Mouse (Mus musculus) ovary, postnatal 10 days (tissue): Measurements from ENCODE around the gene Dbx1.

ENCODE experiments used
- DNase-seq: peaks from one replicate; pipeline ENCODE4 v3.0.0; 2022; ENCODE audit warnings: low spot score

Gene Dbx1

DNA sequence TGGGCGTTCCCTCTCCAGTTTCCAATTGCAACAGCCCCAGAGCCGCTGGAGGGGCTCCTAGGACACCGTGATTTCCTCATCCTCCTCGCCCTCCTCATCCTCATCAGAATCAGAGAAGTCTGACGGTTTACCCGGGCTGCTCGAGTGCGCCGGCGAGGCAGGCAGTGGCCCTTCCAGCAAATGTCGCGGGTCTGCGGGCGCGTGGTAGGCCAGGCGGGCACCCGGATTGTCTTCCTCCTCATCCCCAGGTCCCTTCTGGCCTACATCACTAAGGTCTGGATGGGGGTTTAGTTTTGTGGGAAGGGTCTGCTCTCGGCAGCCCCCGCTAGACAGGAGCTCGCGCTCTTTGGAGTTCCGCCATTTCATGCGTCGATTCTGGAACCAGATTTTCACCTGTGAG, 4.3 kb downstream of the Dbx1 start:
- no peak for DNase-seq

DNA sequence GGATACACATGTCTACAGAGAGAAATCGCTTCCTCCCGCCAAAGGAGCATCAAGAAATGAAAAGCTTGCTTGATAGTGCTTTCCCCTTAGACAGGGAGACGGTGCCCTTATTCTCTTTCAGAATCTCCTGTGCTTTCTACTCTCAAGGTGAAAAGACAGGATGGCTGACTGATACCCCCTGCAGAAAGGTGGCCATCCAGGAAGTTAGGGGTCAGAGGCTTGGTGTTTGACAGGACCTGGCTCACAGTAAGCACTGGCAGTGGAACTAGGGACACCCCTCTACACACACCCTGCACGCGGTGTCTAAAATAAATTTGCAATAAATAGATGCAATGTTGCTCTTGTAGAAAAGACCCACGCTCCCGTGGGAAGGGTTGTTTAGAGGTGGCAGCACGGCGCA, 4.8 kb downstream of the Dbx1 start:
- no peak for DNase-seq

GRCm38 (mm10) chr7:49620160-49620559, 16.5 kb downstream of the Dbx1 start:
- no peak for DNase-seq

DNA sequence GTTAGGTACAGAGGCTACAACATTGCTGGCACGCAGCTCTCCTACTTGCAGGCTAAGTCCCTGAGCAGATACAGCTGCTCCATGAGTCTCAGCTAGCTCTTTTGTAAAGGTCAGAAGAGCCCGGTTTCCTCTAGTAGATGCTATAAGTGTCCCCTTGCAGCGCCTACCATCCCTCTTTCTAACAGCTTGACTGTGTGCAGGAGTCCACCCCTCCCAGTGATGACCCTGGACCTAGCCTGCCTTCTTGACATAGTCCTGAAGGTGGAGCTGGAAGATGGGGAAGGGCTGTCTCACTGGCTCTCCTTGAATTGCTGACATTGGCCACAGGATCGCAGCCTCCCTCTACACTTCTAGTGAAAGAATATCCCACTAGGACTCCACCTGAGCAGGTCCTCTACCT, 19.6 kb downstream of the Dbx1 start:
- DNase-seq, result no peak

GRCm38 (mm10) chr7:49616258-49616735, 20.4 kb downstream of the Dbx1 start:
- DNase-seq, result no peak

GRCm38 (mm10) chr7:49604965-49605795, 31.5 kb downstream of the Dbx1 start:
- DNase-seq, result no peak

- no peak for DNase-seq
Measured at GRCm38 (mm10) chr7:49604244-49604643, 32.4 kb downstream of the Dbx1 start.

DNA sequence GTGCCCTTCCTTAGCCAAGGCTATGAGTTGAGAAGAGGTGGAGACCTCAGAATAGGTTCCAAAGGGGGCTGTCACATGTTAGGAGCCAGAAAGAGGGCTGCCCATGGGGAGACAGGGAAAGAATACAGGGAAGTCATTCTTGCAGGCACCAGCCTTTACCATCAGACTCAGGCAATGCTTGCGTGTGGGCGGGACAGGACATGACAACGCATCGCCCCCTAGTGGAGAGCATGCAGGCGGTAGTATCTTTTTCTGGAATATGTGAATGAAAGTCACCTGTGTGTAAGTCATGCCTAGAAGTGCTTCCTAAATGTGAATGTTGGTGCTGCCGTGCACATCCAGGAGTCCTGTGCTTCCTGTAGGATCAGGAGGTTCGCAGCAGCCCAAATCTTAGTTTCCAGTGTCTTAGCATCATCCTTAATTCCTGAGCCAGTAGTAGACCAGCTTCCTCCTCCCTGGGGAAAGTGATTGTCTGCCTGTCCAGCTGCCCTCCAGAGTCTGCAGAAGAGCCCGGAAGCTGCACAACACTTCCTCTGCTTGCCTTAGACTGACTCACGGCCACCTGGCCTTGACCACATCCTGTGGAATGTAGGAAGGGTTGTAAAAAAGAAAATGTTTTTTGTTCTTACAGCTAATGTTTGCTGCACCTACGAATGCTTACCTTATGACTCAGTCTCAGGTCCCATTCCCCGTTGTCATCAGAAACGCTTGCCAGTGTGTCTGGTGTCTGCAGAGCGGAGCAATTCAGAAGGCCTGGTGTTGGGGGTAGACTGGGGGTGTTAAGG, 35.3 kb downstream of the Dbx1 start:
- peak; percentile 9 for DNase-seq

- no peak for DNase-seq
Measured at GRCm38 (mm10) chr7:49599950-49600349, 36.7 kb downstream of the Dbx1 start.

GRCm38 (mm10) chr7:49598225-49598624, 38.4 kb downstream of the Dbx1 start:
- no peak for DNase-seq

DNA sequence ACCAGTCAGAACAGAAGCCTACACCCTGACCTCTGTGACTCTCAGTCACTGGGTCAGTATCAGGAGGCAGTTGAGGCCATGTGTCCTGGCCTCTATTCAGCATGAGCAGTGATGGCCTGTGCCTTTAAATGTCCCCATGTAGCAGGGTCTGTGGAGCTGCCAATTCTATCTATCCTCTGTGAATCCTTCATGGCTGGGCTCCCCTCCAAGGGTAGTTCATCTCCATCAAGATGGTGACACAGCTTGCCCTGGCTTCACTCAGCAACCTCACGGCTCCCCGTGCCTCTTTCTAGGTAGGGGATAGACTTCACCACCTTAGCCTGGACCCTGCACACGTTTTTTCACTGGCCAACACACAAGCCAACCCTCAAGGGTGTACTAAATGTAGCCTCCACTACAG, 38.9 kb downstream of the Dbx1 start:
- DNase-seq, result no peak

DNA sequence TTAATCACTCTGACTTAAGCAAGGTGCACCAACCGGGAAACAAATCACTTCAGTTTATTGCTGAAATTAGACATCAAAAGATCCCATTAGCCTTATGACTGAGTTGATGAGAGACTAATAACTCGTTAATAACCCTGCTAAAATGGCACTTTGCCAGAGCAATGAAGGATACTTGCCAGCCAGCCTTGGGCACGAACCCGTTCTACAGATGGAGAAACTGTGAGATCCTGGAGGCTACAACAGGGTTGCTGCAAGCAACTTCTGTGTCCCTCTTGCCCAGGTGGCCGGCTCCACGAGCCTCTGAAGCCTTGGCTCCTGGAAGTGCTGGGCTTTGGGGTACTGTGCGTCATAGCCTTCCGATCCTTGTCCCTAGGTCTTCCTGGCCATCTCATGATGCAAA, 47.0 kb downstream of the Dbx1 start:
- no peak for DNase-seq

- DNase-seq, result no peak
Measured at GRCm38 (mm10) chr7:49586530-49587120, 50.0 kb downstream of the Dbx1 start.

GRCm38 (mm10) chr7:49583176-49583575, 53.5 kb downstream of the Dbx1 start:
- no peak for DNase-seq

- no peak for DNase-seq
Measured at GRCm38 (mm10) chr7:49582551-49582950, 54.1 kb downstream of the Dbx1 start.

GRCm38 (mm10) chr7:49581951-49582350, 54.7 kb downstream of the Dbx1 start:
- no peak for DNase-seq
